Mouse (Mus musculus): ENCODE data around the gene Ism2.
A peak's percentile ranks its signal among the peaks of the same experiment; 100 is the strongest.
"Not testable (repeated sequence)": the region's sequence is repeated elsewhere in the genome, so short reads cannot be mapped to it uniquely, and the experiment has no call there.

The Ism2 gene

GRCm38 (mm10) chr12:87289100-87289499 lies 10.4 kb downstream of the Ism2 start:
- DNase-seq (ENCODE audit: low spot score in 2 of 2): no peak

GRCm38 (mm10) chr12:87284726-87285125 lies 14.8 kb downstream of the Ism2 start:
- no peak for DNase-seq (ENCODE audit: low spot score in 2 of 2)

- DNase-seq (ENCODE audit: low spot score in 2 of 2): no peak
Measured at GRCm38 (mm10) chr12:87284268-87284667, 15.2 kb downstream of the Ism2 start.

GRCm38 (mm10) chr12:87283706-87284105 lies 15.8 kb downstream of the Ism2 start:
- DNase-seq (ENCODE audit: low spot score in 2 of 2): no peak

- no peak for DNase-seq (ENCODE audit: low spot score in 2 of 2)
Measured at GRCm38 (mm10) chr12:87282743-87283142, 16.8 kb downstream of the Ism2 start.

GRCm38 (mm10) chr12:87281766-87282165 lies 17.7 kb downstream of the Ism2 start:
- no peak for DNase-seq (ENCODE audit: low spot score in 2 of 2)

GRCm38 (mm10) chr12:87279879-87280278 lies 19.6 kb downstream of the Ism2 start:
- DNase-seq (ENCODE audit: low spot score in 2 of 2): no peak

- DNase-seq (ENCODE audit: low spot score in 2 of 2): no peak
Measured at GRCm38 (mm10) chr12:87279350-87279749, 20.2 kb downstream of the Ism2 start.

GRCm38 (mm10) chr12:87278118-87278730 lies 21.3 kb downstream of the Ism2 start:
- DNase-seq (ENCODE audit: low spot score in 2 of 2): no peak

GRCm38 (mm10) chr12:87277251-87277650 lies 22.3 kb downstream of the Ism2 start:
- DNase-seq (ENCODE audit: low spot score in 2 of 2): not testable (repeated sequence)

- no peak for DNase-seq (ENCODE audit: low spot score in 2 of 2)
Measured at GRCm38 (mm10) chr12:87274853-87275831, 24.4 kb downstream of the Ism2 start.

GRCm38 (mm10) chr12:87267682-87268081 lies 31.8 kb downstream of the Ism2 start:
- peak in 1 of 2 experiments; percentile 13 for DNase-seq (ENCODE audit: low spot score in 2 of 2)

GRCm38 (mm10) chr12:87266827-87267603 lies 32.5 kb downstream of the Ism2 start:
- DNase-seq (ENCODE audit: low spot score in 2 of 2): no peak

- DNase-seq (ENCODE audit: low spot score in 2 of 2): peak; percentile 90 to 96
Measured at GRCm38 (mm10) chr12:87266108-87266826, 33.2 kb downstream of the Ism2 start, which contains the start of the genes Vipas39 and Ahsa1. Gene Vipas39 (minus strand): TSS chr12:87266256. Gene Ahsa1 (plus strand): TSS chr12:87266479.

GRCm38 (mm10) chr12:87265444-87265843 lies 34.1 kb downstream of the Ism2 start:
- DNase-seq (ENCODE audit: low spot score in 2 of 2): no peak

- DNase-seq (ENCODE audit: low spot score in 2 of 2): no peak
Measured at GRCm38 (mm10) chr12:87260562-87260961, 38.9 kb downstream of the Ism2 start.

GRCm38 (mm10) chr12:87256629-87257028 lies 42.9 kb downstream of the Ism2 start:
- DNase-seq (ENCODE audit: low spot score in 2 of 2): no peak

- peak; percentile 16 to 33 for DNase-seq (ENCODE audit: low spot score in 2 of 2)
Measured at GRCm38 (mm10) chr12:87253878-87254277, 45.6 kb downstream of the Ism2 start.

- no peak for DNase-seq (ENCODE audit: low spot score in 2 of 2)
Measured at GRCm38 (mm10) chr12:87250161-87250560, 49.3 kb downstream of the Ism2 start.

GRCm38 (mm10) chr12:87238632-87239031 lies 60.9 kb downstream of the Ism2 start, which contains the start of gene Noxred1:
Gene Noxred1 (minus strand): TSS chr12:87238732.
- DNase-seq (ENCODE audit: low spot score in 2 of 2): no peak

- DNase-seq (ENCODE audit: low spot score in 2 of 2): no peak
Measured at GRCm38 (mm10) chr12:87236882-87237483, 62.5 kb downstream of the Ism2 start.
